Mouse (Mus musculus) T-helper 2 cell (primary cell): Measurements from ENCODE around the gene Tpx2.

Experiments
- in situ Hi-C: fragments of 300-600 bp; cut with MboI, MseI; formaldehyde crosslinking; loops from one replicate; pipeline ENCODE4 v1.15.1; 2025; ENCODE audit warnings: high pct_unique_total_duplicates

Tpx2 gene

GRCm38 (mm10) chr2:152914310-152915120, 66.8 kb downstream of the Tpx2 start:
- in situ Hi-C loops: loop anchor here (5.0 kb wide), 2 partner anchors 88 to 228 kb away; no protein-coding TSS in a partner anchor

GRCm38 (mm10) chr2:152915453-152915852, 67.7 kb downstream of the Tpx2 start:
- in situ Hi-C loops: no loop called here

GRCm38 (mm10) chr2:152916111-152916510, 68.3 kb downstream of the Tpx2 start:
- in situ Hi-C loops: no loop called here

DNA sequence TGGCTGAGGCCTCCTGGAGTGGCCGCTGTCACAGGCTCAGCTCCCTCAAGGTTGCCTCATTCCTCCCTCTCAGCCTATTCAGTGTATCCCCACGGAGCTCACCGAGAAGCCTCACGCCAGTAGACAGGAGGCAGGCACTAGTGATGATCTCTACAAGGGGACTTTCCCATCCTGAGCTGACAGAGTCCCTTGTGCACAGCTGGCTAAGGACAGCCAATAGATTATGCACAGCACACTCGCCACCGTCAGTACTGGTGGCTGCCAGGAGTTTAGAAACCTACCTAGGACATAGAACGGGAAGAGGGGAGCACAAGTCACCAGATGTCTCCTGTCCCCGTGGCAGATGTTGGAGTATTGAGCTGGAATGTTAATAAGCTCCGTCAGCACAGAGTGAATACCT, 69.9 kb downstream of the Tpx2 start:
- in situ Hi-C loops: no loop called here

GRCm38 (mm10) chr2:152922376-152922775, 74.6 kb downstream of the Tpx2 start:
- in situ Hi-C loops: no loop called here

- in situ Hi-C loops: no loop called here
Measured at GRCm38 (mm10) chr2:152923621-152924020, 75.9 kb downstream of the Tpx2 start.

DNA sequence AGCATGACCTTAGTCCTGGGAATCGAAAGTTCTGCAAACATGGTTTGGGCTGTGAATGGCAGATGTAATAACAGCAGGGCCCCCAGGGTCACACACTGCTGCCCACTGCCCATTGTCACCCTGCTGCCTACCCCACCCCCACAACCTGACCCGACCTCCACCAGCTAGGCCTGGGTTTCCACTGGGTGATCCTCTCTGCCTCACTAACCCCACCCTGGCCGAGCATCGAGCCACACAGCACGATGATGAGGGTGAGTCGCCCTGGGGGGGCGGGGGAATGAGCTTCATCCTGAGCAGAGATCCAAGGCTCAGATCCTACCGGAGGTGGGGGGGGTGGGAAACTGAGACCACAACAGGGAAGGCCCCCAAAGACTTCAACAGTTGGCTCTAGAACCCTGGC, 76.4 kb downstream of the Tpx2 start:
- in situ Hi-C loops: no loop called here

DNA sequence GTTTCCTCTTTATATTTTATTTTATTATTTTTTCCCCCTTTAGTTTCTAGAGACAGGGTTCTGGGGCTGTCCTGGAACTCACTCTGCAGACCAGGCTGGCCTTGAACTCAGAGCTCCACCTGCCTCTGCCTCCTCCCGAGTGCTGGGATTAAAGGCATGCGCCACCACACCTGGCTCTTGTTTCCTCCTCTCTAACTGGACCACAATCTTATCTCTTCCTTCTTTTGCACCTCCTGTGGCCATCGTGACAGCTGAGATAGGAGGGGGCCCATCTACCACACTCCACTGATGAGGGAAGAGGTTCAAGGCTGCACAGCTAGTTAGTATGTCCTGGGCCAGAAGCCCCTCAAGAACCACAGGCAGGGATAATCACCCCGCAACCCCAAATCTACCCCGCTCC, 76.8 kb downstream of the Tpx2 start:
- in situ Hi-C loops: no loop called here

DNA sequence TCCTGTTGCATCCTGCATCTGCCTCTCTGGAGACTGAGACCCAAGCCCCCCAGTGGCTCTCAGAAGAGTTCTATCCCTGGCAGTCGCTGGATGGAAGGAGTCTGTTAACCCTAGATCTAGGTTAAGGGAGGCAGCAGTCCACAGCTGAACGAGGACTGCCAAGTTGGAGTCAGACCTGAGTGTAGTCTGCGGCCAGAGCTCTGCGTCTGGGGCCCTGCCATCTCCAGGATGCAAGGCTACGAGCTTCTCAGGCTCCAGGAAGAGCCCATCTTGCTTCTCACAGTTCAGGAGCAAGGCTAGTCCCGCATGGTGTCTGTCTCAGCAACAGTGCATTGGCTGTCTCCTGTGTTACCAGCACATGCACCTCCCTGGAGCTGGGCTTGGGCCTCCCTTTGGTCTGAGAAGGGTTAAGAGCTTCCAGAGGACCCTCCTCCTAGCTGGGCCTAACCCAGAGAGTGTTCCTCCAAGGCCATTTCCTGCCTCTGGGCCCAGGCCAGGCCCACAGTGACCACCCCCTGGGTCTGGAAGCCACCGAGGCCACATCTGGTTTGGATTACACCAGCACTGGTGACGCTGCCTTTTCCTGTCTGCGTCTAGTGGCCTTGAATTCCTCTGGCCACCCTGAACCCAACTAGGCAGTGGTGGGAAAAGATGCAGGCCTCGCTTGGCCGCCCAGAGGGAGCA, 77.6 kb downstream of the Tpx2 start:
- in situ Hi-C loops: no loop called here

DNA sequence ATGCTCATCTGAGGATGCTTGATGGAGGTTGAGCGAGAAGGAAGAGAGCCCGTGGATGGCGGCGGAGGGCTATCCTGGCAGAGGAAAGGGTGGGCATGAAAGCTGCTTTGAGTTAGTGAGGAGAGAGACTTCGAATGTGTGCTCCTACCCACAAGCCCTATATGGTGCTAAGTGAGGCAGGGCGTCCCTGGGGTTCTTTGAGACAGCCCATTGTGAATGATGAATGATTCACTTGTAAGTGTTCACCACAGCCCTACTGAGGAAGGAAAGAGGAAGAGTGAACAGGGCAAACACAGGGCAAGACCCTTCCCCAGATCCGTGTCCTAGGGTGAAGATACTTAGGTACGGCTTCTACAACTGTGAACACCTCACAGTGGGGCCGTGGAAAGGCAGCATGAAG, 79.1 kb downstream of the Tpx2 start:
- in situ Hi-C loops: no loop called here

GRCm38 (mm10) chr2:152927371-152927770, 79.6 kb downstream of the Tpx2 start:
- in situ Hi-C loops: no loop called here

DNA sequence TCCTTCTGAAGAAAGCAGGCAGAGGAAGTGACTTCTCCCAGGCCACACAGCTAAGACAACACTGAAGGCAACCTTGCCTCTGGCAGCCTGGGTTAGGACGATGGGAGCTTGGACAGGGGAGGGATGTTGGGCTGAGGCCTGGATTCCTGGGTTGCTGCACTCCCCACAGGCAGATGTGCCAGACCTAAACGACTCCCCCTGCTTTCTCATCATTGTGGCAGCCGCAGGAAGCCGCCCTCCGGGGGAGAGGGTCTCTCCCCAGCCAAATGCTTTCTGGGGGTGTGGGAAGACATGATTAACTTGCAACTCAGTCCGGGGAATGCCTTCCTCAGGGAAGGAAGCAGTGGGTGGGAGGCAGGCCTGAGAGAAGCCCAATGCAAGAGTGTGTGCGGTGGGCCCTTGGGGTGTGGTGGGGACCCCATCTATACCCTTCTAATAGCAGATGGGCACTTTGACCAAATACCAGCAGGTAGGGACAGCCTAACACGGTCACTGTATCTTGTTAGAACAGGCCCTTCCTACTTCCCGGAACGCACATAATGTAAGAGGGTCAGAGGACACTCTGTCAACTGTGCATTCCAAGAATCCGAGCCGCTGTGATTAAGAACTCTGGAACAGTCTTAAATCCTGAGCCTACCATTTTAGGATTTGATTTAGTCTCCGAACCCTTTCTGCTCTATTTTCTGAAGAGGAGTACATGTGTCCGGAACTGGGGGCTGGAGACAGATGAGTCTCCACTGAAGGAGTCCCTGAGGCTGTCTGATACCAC, 80.6 kb downstream of the Tpx2 start:
- in situ Hi-C loops: no loop called here

DNA sequence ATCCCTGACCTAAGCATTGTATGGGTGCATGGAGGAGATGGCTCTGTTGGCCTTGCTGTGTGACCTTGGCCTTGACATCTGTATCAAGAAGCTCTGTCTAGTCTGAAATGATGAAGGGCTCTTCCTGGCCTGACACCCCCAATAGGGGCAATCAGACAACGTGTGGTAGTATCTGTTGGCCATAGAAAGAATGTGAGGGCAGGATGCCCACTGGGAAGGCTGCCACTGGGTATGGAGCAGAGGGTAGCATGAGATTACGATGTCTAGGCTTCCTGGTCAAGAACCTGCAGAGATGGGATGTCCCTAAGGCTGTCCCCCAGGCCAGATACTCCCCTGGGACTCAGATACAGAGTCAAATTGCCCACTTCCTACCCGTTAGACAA, 81.2 kb downstream of the Tpx2 start:
- in situ Hi-C loops: no loop called here

- in situ Hi-C loops: no loop called here
Measured at GRCm38 (mm10) chr2:152930276-152930675, 82.5 kb downstream of the Tpx2 start.

DNA sequence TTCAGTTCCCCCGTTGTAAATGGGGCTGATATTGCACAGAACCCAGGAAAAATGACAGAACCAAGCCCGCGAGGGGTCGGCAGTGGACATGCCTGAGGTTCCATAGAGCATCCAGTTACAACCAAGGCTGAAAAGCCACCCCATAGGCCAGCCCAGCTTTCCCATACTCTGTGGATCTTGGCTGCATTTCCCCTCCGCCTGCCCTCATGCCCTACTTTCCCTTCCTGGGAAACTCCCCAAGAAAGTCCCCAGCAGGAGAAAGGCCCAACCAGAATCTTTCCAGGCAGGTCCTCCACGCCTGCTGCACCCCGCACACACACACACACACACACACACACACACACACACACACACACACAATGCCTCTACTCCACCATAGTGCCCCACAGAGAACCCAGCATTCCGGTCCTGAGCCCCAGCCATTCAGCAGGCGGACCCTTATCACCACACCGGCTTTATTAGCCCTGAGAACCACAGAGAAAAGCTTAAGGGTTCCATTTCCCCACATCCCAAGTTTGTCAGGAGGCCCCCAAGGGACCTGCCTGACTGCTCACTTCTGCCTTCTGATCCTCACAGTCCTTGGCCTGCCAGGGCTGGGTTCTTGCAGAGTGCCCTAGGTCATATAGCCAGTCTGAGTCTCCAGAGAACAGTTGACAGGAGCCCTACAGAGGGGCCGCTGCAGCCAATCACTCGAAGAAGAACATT, 83.8 kb downstream of the Tpx2 start:
- in situ Hi-C loops: no loop called here

GRCm38 (mm10) chr2:152933048-152933447, 85.3 kb downstream of the Tpx2 start, which contains the start of gene Foxs1:
TSS of gene Foxs1 (minus strand) at chr2:152933208.
- in situ Hi-C loops: no loop called here

DNA sequence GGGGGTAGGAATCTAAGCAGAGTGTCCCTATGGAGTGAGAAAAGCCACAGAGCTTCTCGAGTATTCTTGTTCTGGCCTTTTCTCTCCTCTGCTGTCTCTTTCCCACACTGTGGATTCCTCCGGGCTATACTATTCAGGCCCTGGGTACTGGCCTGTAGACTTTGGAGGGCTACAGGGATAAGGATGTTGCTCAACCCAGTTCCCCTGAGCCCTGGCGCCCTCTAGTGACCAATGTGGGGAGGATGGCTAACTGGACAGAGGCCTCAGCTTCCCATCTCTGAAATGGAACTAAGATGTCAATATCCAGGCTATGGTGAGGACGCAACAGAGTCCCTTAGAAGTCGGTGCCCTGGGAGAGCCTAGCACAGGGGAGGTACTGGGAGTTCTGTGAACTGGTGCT, 85.8 kb downstream of the Tpx2 start:
- in situ Hi-C loops: no loop called here

DNA sequence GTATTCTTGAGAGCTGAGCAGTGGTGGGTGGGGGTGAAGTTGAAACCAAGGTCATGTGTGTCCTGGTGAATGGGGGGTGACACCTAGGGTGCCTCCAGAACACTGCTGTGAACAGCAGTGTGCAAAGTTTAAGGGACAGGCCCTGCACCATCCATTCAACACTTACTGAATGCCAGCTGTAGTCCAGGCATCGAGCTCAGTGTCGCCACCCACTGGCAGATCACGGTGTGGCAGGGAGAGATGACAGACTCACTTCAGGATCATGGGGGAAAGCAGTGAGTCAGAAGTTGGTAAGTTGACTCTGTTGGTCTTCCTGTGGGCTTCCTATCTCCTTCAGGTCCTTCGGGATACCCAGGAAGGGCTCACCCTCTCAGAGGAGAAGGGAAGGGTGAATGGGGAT, 92.1 kb downstream of the Tpx2 start:
- in situ Hi-C loops: no loop called here

- in situ Hi-C loops: no loop called here
Measured at GRCm38 (mm10) chr2:152941106-152941505, 93.3 kb downstream of the Tpx2 start.

DNA sequence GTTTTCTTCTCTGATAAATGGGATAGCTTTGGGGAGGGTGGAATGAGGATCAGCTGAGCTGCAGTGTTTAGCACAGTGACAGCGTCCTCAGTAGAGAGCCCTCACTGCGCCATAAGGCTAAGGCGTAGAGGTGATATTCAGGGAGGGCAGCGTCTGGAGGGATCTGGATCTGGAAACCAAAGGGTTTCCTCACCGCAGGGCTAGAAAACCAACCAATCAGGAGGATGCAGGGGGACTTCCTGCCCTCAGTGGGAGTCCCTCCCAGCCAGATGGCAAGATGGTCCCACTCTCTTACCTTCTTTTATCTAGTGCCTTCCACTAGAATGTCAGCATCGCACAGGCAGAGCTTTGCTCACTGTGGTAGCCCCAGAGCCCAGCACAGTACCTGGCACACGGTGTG, 94.0 kb downstream of the Tpx2 start:
- in situ Hi-C loops: no loop called here

DNA sequence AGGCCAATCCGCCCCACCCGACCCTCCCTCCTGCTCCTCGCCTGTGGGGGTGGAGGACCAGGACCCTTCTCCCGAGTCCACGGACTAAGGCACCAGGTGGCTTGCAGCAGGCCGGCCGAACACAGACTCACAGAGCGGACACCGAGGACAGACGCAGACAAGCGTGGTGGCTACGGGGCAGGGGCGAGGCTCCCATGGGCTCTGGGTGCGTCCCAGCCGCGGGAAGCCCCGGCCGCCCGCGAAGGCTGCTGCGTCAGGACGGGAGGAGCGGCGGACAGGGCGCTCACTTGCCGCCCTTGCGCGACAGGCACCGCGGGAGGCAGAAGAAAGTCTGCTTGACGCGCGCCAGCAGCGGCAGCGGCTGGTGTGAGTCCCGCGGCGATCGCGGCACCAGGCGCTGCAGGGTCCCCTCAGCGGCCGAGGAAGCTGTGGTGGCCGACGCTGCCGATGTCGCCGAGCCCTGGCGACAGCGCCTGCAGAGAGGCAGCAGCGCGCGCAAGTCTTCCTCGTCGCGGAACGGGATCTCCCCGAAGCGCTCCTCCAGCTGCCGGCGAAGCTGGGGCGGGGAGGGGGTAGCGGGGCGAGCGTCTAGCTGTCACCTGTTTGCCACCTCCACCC, 95.2 kb downstream of the Tpx2 start:
- in situ Hi-C loops: no loop called here
